Mouse (Mus musculus): ENCODE measurements around the gene Tmem189. TPM values are rescaled to one million over a fixed set of nuclear protein-coding genes. Genes with fewer than 3 reads are reported as not detected.

The Tmem189 gene
- total and polyA plus RNA-seq, 2 experiments from 2014 or later, result 39.3 to 76.8 TPM

- DNase-seq (ENCODE audit: low spot score) (no peak), ATAC-seq (ENCODE audit: insufficient read depth, low read depth) (no peak)
- H3K27ac ChIP-seq (ENCODE audit: low read depth), result 0 out of 2 replicates have a peak overlapping the region, but pooled peaks have one; percentile 18
- no peak for TF ChIP-seq EP300 (IDR thresholded peaks at IDR 0.05; ENCODE audit: low read depth)
- no peak for TF ChIP-seq CTCF (IDR thresholded peaks at IDR 0.05; ENCODE audit: low read depth)
- H3K9ac ChIP-seq (replicated peaks; ENCODE audit: low read depth, low read length), result peak overlapping the region; percentile 86; the same call in 1 of the 2 replicates
- peaks cover 16% of the 10 kb centered on the region; the same call in 1 of the 2 replicates for H3K4me1 ChIP-seq (ENCODE audit: control insufficient read depth, insufficient read depth)
- no peaks in the 10 kb centered on the region for H3K36me3 ChIP-seq (replicated peaks; ENCODE audit: control insufficient read depth, insufficient read depth, low read length)
- H3K27me3 ChIP-seq (ENCODE audit: control insufficient read depth, insufficient read depth, low read length), result no peaks in the 10 kb centered on the region
- H3K4me3 ChIP-seq (ENCODE audit: low read depth, low read length), result peak overlapping the region; percentile 73
- H3K9me3 ChIP-seq (replicated peaks; ENCODE audit: control insufficient read depth, low read length), result no peaks in the 10 kb centered on the region
- WGBS, result 81% methylated on average over 6 of the region's 6 CpGs
- peak overlapping the region; percentile 95 for H3K4me2 ChIP-seq (ENCODE audit: low read depth, low read length)
These were observed 1.8 kb upstream of the Tmem189 start for GRCm38 (mm10) chr2:167691410-167691809.

DNA sequence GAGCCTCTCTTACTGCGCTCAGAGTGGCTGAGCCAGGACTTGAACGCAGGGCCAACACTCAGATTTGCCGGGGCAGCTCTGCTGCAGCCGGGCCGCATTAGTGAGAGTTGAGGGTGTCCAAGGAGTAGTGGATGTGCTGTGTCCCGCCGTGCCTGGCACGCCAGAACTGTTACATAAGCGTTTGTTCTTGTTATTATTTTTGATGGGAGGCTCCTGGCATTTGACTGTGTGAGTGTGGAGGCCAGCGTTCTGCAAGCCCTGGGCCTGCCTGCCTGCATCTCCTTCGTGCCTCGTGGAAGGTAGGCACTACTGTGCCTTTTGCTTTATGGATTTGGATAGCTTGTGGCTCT lies 1.3 kb upstream of the Tmem189 start:
- H3K27me3 ChIP-seq (ENCODE audit: control insufficient read depth, insufficient read depth, low read length), result no peaks in the 10 kb centered on the region
- DNase-seq (ENCODE audit: low spot score) (no peak), ATAC-seq (ENCODE audit: insufficient read depth, low read depth) (no peak)
- no peaks in the 10 kb centered on the region for H3K36me3 ChIP-seq (replicated peaks; ENCODE audit: control insufficient read depth, insufficient read depth, low read length)
- 0 out of 2 replicates have a peak overlapping the region, but pooled peaks have one; percentile 18 for H3K27ac ChIP-seq (ENCODE audit: low read depth)
- H3K4me1 ChIP-seq (ENCODE audit: control insufficient read depth, insufficient read depth), result peaks cover 12% of the 10 kb centered on the region; the same call in 1 of the 2 replicates
- H3K9ac ChIP-seq (replicated peaks; ENCODE audit: low read depth, low read length), result peak overlapping the region; percentile 86
- H3K4me3 ChIP-seq (ENCODE audit: low read depth, low read length), result peak overlapping the region; percentile 73
- WGBS, result 68% methylated on average over 12 of the region's 12 CpGs
- TF ChIP-seq CTCF (IDR thresholded peaks at IDR 0.05; ENCODE audit: low read depth) (no peak), EP300 (IDR thresholded peaks at IDR 0.05; ENCODE audit: low read depth) (no peak)
- H3K9me3 ChIP-seq (replicated peaks; ENCODE audit: control insufficient read depth, low read length), result no peaks in the 10 kb centered on the region
- peak overlapping the region; percentile 95 for H3K4me2 ChIP-seq (ENCODE audit: low read depth, low read length)

GRCm38 (mm10) chr2:167690219-167690961 lies 768 bp upstream of the Tmem189 start:
- Histone ChIP-seq H3K9ac (replicated peaks; ENCODE audit: low read depth, low read length) (peak overlapping the region; percentile 86), H3K36me3 (replicated peaks; ENCODE audit: control insufficient read depth, insufficient read depth, low read length) (no peaks in the 10 kb centered on the region), H3K27ac (ENCODE audit: low read depth) (0 out of 2 replicates have a peak overlapping the region, but pooled peaks have one; percentile 18), H3K4me3 (ENCODE audit: low read depth, low read length) (peak overlapping the region; percentile 73), H3K4me2 (ENCODE audit: low read depth, low read length) (peak overlapping the region; percentile 95), H3K27me3 (ENCODE audit: control insufficient read depth, insufficient read depth, low read length) (no peaks in the 10 kb centered on the region), H3K4me1 (ENCODE audit: control insufficient read depth, insufficient read depth) (peaks cover 12% of the 10 kb centered on the region; the same call in 1 of the 2 replicates), H3K9me3 (replicated peaks; ENCODE audit: control insufficient read depth, low read length) (no peaks in the 10 kb centered on the region)
- whole genome bisulfite sequencing, result 52% methylated on average over 15 of the region's 15 CpGs
- ATAC-seq (ENCODE audit: insufficient read depth, low read depth) (no peak), DNase-seq (ENCODE audit: low spot score) (no peak)
- no peak for TF ChIP-seq CTCF (IDR thresholded peaks at IDR 0.05; ENCODE audit: low read depth)
- no peak for TF ChIP-seq EP300 (IDR thresholded peaks at IDR 0.05; ENCODE audit: low read depth)

GRCm38 (mm10) chr2:167688498-167689451 lies 847 bp downstream of the Tmem189 start, which contains the start of gene Cebpb:
TSS of gene Cebpb (plus strand) at chr2:167688915.
- H3K4me1 ChIP-seq (ENCODE audit: control insufficient read depth, insufficient read depth), result peaks cover 12% of the 10 kb centered on the region; the same call in 1 of the 2 replicates
- peak; percentile 58 for TF ChIP-seq CTCF (IDR thresholded peaks at IDR 0.05; ENCODE audit: low read depth)
- no peak for TF ChIP-seq EP300 (IDR thresholded peaks at IDR 0.05; ENCODE audit: low read depth)
- H3K27ac ChIP-seq (ENCODE audit: low read depth), result peak within 1 kb of the TSS; percentile 86
- WGBS, result under 1% methylated on average over 99 of the region's 147 CpGs
- H3K4me2 ChIP-seq (ENCODE audit: low read depth, low read length), result peak within 1 kb of the TSS; percentile 95
- no peaks in the 10 kb centered on the region for H3K27me3 ChIP-seq (ENCODE audit: control insufficient read depth, insufficient read depth, low read length)
- ATAC-seq (ENCODE audit: insufficient read depth, low read depth) (peak; percentile 75), DNase-seq (ENCODE audit: low spot score) (peak; percentile 66)
- peak within 1 kb of the TSS; percentile 86 for H3K9ac ChIP-seq (replicated peaks; ENCODE audit: low read depth, low read length)
- no peaks in the 10 kb centered on the region for H3K36me3 ChIP-seq (replicated peaks; ENCODE audit: control insufficient read depth, insufficient read depth, low read length)
- no peaks in the 10 kb centered on the region for H3K9me3 ChIP-seq (replicated peaks; ENCODE audit: control insufficient read depth, low read length)
- peak within 1 kb of the TSS; percentile 73 for H3K4me3 ChIP-seq (ENCODE audit: low read depth, low read length)

GRCm38 (mm10) chr2:167688126-167688497 lies 1.5 kb downstream of the Tmem189 start:
- Histone ChIP-seq H3K36me3 (replicated peaks; ENCODE audit: control insufficient read depth, insufficient read depth, low read length) (no peaks in the 10 kb centered on the region), H3K4me1 (ENCODE audit: control insufficient read depth, insufficient read depth) (peaks cover 12% of the 10 kb centered on the region; the same call in 1 of the 2 replicates), H3K27me3 (ENCODE audit: control insufficient read depth, insufficient read depth, low read length) (no peaks in the 10 kb centered on the region), H3K4me3 (ENCODE audit: low read depth, low read length) (peak overlapping the region; percentile 73), H3K4me2 (ENCODE audit: low read depth, low read length) (peak overlapping the region; percentile 95), H3K9ac (replicated peaks; ENCODE audit: low read depth, low read length) (no peak overlapping the region), H3K9me3 (replicated peaks; ENCODE audit: control insufficient read depth, low read length) (no peaks in the 10 kb centered on the region), H3K27ac (ENCODE audit: low read depth) (no peak overlapping the region)
- ATAC-seq (ENCODE audit: insufficient read depth, low read depth) (no peak), DNase-seq (ENCODE audit: low spot score) (no peak)
- 37% methylated on average over 12 of the region's 12 CpGs for WGBS
- TF ChIP-seq EP300 (IDR thresholded peaks at IDR 0.05; ENCODE audit: low read depth) (no peak), CTCF (IDR thresholded peaks at IDR 0.05; ENCODE audit: low read depth) (no peak)

Data from heart, postnatal 0 days (tissue).